Mouse (Mus musculus): ENCODE data around the gene Jpt2. TPM values are rescaled to one million over a fixed set of nuclear protein-coding genes. Genes with fewer than 3 reads are reported as not detected.
"Not testable (repeated sequence)": the region's sequence is repeated elsewhere in the genome, so short reads cannot be mapped to it uniquely, and the experiment has no call there.

Jpt2 gene
- 10 to 100 TPM; 25.3 to 48.1 (median 32.1) TPM for polyA plus RNA-seq (2017; shearing (Covaris generic))

DNA sequence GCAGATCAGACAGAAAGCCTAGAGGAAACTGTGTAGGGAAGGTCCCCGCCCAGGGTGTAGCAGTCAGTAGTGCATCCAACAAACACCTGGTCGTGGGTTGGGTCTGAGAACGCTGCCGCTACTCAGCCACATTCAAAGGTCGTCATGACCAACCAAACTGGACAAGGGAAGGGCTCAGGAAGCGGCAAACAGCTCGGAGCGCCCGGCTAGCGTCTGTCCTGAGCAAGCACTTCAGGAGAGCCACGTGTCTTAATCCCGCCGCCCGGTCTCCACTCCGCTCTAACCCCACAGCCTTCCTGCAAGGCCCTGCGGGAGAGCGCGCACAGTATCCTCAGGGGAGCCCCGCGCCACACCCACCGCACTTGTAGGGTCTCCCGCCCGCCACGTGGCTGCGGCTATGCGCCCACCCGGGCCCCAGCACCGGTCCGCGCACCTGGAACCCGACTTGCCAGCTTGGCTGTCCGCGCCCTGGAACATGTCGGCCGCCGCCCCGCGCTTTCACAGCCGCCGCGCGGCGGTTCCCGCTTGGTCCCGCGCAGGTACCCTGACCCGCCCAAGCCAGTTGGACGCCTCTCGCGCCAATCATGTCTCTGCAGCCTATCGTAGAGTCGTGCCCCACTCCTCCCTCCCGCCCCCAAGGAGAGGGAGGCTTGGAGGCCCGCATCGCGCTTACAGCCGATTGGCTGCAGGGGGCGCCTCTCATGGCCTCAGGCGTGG, at the start of gene Jpt2:
TSS of gene Jpt2 (minus strand) at position 555 of the 717 bp plus-strand sequence.
- ATAC-seq, result peak; percentile 98

DNA sequence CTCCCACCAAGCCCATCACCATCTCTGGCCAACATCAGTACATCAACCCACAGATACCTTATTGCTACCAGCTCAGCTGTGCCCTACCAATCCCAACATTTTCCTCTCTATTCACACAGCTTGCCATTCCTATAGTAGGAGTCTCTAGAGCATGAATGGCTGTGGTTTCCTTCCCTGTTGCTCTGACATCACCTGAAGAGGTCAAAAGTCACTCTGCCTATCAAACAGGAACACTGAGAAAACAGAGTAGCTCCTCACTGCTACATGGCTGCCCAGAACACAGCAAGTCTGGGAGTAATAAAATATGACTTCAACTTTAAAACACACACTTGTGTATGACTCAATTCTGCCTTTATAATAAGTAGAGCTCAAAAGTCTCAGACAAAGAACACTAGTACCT, 47.0 kb upstream of the Jpt2 start:
- ATAC-seq, result no peak

DNA sequence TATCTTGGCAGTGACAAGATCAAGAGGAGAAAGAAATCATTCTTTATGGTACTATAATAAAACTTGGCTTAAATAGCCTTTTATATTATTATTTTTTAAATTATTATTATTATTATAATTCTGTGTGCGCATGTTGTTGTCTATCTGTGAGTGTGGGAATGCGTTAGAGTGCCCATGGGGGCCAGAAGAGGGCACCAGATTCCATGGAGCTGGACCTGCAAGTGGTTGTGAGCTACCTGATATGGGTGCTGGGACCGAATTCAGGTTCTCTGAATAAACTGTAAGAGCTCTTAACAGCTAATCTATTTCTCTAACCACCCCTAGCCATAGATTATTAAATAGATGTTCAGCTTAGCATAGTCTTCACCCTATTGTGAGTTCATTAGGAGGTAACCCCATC, 44.6 kb upstream of the Jpt2 start:
- ATAC-seq, result no peak

DNA sequence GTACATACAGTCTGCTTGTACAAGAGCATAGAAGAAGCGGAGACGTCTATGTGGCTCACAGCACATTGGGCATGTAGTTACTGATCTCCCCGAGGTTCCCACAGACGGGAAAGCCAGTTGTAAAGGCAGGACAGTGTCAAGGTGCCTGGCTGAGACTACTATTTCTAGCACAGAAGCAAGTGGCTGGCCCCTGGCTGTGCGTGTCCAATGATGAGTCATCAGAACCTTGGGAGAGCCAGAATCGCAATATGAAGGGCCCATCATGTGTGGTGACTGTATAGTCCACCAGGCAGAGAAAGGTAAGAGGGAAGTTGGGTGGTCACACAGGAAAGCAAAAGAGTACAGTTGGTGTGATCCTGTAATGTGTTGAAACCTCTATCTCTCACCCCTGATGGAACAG, 34.2 kb upstream of the Jpt2 start:
- ATAC-seq, result no peak

DNA sequence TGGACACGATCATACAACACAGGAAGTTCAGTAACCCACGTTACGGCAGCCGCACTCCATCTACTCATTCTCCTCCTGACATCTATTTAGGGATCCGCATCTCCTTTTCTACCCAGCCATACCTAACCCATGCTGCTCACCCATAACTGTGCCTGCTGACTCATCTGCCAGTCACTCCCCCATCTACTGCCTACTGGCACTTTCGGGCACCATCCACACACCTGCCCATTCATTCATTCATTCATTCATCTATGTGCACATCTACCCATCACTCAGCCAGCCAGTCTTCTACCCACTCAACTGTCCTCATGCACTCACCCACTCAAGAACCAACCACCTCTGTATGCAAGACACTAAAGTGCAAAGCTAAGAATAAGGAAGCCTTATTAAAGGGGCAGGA, 26.7 kb upstream of the Jpt2 start:
- ATAC-seq, result no peak

DNA sequence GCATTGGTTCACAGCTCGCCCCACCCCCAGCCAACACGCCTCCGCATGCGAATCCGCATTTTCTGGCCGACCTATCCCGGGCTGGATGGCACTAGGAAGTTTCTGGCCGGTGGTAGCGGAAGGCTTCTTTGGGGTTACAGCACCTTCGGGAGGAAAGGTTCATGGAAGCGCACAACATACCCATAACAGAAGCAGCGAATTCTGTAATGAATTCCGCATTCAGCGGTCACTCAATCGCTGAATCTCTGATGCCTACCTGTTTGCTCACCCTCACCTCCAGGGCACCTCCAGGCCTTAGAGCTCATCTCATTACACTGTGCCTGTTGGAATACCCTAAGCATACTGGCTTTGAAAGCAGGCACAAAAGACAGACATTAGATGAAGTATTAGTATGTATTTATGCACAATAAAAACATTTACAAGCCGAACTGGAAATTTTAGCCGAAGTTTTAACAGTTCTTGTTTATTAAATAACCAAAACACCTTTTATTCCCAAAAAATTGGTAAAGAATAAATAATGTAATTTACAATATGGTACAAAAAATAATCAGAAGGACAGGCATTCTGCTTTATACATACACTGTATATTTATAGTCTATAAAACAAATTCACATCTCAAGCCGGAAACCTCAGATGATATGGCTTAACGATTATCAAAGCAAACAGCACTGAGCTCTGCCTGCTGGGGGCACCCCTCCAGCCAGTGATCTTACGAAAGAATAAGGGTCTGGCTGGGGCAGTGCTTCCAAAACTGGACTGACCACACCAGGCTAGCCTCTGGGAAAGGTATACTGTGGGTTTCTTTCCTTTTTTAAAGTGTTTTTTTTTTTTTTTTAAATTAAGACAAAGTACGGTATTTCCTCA, 595 bp upstream of the Jpt2 start:
- peak; percentile 7 for ATAC-seq

DNA sequence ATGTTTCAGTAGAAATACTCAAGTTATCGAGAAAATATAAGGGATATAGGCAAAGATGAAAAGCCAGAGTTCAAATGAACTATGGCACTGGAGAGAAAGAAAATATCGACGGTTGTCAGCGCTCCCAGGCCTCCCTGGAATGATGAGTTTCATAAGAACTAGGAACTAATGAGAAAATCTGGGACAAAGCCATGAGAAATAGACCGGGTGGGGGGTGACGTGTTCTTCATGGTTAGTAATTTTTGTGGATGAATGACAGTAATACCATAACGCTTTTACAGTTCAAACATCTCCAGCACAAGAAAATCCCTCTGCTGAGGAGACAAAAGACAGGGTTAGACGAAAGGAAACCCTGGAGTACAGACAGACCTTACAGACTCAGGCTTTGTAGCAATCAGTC, 1.1 kb downstream of the Jpt2 start:
- ATAC-seq, result no peak

DNA sequence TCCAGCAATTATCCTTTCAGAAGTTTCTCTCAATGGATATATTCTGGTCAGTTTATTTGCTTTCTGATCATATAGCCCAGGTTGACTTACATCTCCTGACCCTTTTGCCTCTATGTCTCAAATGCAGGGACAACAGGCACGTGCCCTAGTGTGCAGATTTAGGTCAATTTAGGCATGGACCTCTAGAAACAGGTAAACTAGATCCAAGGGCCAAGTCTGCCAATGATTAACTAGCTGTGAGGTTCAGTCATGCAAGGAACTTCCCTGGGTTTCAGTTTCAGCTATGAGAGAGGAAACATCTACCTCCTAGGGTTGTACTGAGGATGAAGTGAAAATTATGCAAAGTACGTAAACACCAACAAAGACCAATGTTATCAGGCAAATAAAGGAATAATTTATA, 7.2 kb downstream of the Jpt2 start:
- no peak for ATAC-seq

DNA sequence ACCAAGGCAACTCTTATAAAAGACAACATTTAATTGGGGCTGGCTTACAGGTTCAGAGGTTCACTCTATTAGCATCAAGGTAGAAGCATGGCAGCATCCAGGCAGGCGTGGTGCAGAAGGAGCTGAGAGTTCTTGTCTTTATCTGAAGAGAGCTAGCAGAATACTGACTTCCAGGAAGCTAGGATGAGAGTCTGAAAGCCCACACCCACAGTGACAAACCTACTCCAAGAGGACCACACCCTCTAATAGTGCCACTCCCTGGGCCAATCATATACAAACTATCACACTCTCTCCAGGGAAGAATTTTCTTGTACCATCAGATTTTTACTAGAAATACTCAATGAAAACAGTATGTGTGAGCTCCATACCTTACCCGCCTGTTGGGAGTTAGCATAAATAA, 9.8 kb downstream of the Jpt2 start:
- ATAC-seq, result no peak

DNA sequence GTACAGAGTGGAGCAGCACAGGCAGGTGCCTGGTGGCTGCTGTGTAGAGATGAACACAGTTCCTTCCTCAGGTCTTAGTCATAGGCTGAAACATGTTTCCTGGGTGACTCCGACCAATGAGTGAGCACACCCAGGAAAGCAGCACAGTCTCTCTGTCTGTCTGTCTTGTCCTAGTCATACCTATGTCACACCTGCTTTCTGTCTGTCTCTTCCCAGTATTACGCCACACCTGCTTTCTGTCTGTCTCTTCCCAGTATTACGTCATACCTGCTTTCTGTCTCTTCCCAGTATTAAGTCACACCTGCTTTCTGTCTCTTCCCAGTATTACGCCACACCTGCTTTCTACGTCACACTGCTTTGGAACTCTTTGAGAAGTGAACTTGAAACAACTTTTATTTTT, 12.3 kb downstream of the Jpt2 start:
- no peak for ATAC-seq

DNA sequence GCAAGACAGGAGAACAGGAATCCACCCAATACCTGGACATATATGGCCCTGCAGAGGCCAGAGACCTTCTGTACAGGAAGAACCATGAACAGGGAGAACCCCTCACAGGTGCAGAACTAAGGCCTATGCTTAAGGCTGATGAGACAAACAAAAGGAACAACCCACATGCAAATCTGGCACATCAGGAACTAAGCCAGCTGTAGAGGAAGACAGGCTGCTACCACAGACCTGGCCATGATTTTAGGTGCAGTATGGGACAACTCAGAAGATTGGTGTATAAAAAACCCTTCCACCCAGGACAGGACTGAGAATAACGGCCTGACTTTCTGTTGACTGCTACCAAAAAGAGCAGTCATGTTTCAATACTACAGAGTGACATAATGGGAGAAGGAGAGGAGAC, 16.9 kb downstream of the Jpt2 start:
- not testable (repeated sequence) for ATAC-seq

DNA sequence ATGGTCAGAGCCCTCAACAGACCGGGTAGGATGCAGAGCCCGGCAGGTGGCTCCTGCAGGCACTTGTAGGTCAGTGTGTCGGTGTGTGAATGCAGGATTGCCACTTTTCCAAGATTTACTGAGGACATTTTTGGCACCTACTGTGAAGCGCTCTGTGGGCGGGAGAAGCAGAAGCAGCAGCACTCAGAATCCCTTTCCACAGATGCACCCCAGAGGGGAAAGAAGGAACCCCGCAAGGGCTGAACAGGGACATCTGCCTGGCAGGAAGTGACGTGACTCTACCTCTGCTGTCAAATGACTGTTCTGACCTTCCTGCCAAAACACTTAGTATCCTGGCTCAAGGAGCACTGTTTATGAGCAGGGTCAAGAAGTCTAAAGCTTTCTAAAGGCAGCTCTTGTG, 17.5 kb downstream of the Jpt2 start:
- no peak for ATAC-seq

DNA sequence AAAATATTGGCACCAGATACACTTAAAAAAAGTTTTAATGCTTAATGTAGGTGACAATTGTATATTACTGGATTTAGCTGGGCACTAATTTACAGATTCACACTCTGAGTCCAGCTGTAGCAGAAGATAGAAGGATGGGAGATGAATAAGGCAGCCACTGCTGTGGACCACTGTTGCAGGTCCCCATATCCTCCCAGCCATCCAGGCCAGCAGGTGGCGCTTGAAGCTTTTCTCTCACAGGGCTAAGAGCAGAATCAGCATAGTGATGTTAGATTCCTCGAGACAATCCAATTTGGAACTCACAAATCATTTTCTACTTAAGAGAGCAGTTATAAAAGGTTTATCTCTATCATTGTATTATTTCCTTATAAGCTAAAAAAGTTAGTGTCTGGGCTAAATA, 18.0 kb downstream of the Jpt2 start:
- ATAC-seq, result peak; percentile 69

DNA sequence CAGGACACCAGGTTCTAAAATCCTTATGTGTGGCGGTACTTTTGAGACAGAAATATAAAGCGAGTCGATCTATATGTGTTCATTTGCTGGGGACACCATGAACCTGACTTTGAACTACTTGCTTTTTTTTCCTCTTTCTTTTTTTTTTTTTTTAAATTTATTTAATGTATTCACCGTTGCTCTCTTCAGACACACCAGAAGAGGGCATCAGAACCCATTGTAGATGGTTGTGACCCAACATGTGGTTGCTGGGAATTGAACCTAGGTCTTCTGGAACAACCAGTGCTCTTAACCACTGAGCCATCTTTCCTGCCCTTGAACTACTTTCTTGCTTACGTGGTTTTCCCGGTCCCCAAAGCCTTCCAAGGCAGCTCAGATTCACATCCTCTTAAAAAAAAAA, 23.2 kb downstream of the Jpt2 start:
- ATAC-seq, result no peak

DNA sequence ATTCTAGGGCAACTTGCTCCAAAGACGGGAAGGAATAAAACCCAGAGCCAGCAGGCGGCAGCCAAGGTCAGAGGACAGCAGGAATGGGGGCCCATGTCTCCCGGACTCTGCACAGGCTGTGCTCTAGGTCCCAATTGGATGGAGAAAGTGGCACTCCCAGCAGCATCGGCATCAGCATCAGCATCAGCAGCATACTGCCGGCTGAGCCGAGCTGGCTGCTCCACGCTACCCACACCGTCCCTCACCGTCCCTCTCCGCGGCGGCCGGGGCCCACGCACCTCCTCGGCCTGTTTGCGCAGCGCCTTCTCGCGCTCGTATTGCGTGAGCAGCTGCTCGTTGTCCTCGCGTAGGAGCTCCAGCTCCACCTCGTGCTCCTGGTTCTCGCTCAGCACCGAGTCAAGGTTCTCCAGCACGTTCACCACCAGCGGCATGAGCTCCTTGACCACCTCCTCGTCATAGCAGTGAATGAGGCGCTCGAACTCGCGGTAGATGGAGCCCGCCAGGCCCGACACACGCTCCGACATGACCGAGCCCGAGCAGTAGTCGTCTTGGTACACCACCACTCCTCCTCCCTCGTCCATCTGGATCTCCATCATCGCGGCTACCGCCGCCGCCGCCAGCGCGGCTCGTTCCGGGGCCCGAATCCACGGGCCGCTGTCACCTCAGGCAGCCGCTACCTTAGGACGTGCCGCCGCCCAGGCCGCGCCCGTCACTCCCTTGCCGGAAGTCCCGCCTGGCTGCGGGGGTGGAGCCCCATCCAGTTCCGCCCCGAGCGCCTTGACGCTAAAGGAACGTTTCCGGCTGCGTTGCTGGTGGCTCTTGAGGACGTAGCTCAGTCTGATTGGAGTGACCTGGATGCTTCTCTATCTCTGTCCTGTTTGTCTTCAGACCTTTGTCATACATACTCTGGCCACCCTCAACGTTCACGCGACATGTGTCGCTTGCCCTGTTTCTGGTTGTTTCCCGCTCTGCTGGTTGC, 23.9 kb downstream of the Jpt2 start, which contains the start of gene Mapk8ip3:
TSS of gene Mapk8ip3 (minus strand) at position 719 of the 979 bp plus-strand sequence.
- peak; percentile 99 for ATAC-seq

DNA sequence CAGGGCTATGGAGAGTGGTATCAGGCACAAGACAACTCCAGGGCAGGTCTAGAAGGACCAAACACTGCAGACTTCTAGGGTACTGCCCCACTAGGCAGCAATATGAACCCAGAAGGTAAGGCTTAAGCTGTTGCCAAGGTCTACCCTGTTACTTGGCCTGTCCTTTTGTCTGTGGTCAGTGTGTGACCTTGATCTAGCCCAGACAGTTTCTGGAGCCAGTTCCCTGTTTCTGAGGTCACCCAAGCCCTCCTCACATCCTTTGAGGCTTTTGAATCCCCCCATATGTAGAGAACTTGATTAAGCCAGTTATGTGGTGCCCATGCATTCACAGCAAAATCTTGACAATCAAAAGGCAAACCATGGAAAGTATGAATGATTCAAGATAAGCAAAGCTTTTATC, 24.8 kb downstream of the Jpt2 start:
- no peak for ATAC-seq

DNA sequence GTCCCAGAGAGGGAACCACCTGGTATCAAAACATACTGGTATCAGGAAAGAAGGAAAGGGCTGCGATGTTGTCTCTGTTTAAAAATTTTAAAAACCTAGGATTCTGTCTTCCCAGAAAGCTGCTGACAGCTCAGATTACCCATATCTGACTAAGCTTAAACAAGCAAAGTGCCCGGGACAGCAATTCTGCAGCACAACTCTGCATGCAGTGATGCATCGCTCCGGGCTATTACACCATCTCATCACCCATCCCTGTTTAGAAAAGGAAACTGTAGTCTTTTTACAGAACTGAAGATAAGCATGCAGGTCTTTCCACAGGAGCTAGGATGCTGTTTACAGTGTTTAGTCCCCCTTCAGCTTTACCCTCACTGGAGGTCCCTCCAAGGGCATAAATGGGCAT, 25.6 kb downstream of the Jpt2 start:
- no peak for ATAC-seq

DNA sequence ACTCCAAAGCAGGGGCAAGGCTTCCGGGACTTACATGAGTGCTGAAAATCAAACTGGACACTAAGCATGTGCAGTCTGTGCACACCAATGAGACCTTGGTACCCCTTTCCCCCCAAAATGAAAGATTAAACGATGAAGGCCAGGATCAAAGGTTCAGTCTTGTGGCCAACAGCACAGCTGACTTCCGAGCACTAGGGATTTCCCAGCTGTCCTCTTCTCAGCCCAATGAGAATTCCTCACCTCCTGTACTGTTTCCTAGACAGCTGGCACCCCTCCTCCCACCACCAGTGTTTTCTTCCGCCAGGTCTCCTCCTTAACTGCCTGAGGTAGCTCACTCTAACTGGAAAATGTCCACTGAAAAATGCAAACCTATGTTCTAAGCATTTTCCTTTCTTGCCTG, 27.3 kb downstream of the Jpt2 start:
- no peak for ATAC-seq

DNA sequence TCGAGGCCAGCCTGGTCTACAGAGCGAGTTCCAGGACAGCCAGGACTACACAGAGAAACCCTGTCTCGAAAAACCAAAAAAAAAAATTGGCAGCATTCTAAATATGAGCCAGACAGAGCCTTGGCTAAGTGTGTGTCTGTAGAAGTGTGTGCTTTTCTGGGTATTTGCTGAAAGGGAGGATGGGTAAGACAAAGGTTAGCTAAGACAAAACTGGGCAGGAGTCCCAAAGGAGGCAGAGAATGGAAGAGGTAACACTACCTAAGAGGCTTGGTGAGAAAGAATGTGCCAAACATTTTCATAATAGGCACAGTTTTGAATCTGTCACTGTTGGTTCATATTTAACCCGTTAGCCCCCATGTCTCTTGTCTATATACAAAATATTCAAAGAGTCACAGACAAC, 28.1 kb downstream of the Jpt2 start:
- no peak for ATAC-seq

DNA sequence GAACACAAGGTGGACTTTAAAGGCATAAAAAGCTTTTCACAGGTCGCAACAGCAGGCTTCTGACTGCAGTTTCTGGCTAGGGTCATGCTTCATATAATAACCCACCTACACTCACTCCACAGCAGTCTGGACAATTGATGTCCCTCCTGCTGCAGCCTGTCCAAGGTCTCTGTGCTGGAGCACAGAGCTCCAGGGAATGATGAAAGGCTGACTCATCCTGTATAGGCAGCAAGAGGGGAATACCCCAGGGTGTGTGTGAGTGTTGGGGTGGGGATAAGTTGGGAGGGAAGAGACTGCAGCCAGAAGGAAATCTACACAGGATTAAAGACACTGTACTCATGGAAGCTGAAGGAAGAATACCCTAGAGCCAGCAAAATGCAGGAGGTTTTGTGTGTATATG, 31.0 kb downstream of the Jpt2 start:
- ATAC-seq, result no peak

DNA sequence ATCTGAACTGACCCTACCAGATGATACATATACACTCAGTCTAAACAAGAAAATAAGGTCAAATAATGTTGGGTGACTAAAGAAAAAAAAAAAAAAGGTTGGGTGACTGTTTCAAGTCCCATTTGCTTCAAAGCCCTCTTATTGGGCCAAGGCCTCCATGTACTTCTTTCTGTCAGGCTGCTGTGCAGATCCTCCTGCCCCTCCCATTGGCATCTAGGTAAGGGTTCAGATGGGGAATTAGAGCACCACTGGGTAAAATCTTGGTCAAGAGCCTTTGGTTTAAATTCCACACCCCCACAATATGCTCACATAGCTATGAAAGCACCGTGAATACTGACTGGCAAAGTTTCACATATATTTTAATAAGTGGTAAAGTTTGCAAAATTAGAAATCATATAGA, 37.2 kb downstream of the Jpt2 start:
- ATAC-seq, result no peak

DNA sequence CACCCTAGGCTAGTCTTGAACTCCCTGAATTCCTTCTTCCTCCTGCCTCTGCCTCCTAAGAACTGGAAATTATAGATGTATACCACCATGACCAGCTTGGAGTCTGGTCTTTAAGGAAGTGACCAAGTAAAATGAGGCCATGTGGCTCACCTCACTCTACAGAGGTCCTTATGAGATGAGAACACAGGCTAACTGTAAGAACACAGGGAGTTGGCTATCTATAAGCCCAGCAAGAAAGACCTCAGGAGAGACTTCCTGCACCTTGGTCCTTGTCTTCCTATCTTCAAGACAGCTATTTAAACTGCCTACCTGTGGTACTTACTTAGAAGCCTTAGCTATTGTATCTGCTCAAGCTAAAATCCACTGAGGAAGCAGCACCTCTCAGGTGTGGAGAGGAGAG, 46.5 kb downstream of the Jpt2 start:
- no peak for ATAC-seq

DNA sequence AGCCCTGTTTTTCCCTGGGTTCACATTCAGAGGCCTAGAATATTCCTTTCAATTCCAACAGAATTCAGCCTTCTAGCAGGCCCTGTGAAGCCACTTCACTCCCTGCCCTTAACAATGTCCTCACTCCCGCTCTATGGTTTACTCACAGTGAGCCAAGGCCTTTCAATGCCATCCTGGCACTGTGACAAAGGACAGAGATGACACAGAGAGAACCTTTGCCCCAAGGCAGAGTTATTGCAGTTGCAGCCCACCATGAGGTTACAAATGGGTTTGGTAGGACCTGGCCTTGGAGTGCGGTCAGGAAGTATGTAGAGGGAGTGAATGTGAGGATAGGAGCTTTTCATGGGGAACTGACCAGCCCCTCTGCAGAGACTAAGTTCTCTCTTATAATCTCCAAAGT, 52.9 kb downstream of the Jpt2 start:
- ATAC-seq, result no peak

Data from inflammation-experienced regulatory T-cells, adult 6 months (primary cell).